Mouse (Mus musculus): Measurements from ENCODE around the gene Olfr652. TPM values are rescaled to one million over a fixed set of nuclear protein-coding genes. Genes with fewer than 3 reads are reported as not detected.

Olfr652 gene
- not detected in 2 replicates for polyA plus RNA-seq (2012)

- no peak for TF ChIP-seq TAL1 (IDR thresholded peaks at IDR 0.05; ENCODE audit: low read length)
- no peak for TF ChIP-seq GATA1 (IDR thresholded peaks at IDR 0.05; ENCODE audit: low read length)
- no peaks in the 10 kb centered on the region for H3K27me3 ChIP-seq (ENCODE audit: control insufficient read depth)
- H3K4me3 ChIP-seq (replicated peaks) = no peak within 1 kb of the TSS
- no peaks in the 10 kb centered on the region for H3K9me3 ChIP-seq (ENCODE audit: control insufficient read depth, low read length)
- H3K36me3 ChIP-seq (ENCODE audit: control insufficient read depth) = no peaks in the 10 kb centered on the region
- no peaks in the 10 kb centered on the region for H3K4me1 ChIP-seq (ENCODE audit: control insufficient read depth)
Measured at GRCm38 (mm10) chr7:104560601-104561000, at the start of gene Olfr652. Olfr652 (plus strand) TSS chr7:104560901.

GRCm38 (mm10) chr7:104549833-104550232 lies 10.9 kb upstream of the Olfr652 start, which contains the start of gene Olfr651:
Olfr651 (plus strand) TSS chr7:104550133.
- H3K36me3 ChIP-seq (ENCODE audit: control insufficient read depth) = no peaks in the 10 kb centered on the region
- no peak for TF ChIP-seq GATA1 (IDR thresholded peaks at IDR 0.05; ENCODE audit: low read length)
- TF ChIP-seq TAL1 (IDR thresholded peaks at IDR 0.05; ENCODE audit: low read length) = no peak
- no peaks in the 10 kb centered on the region for H3K27me3 ChIP-seq (ENCODE audit: control insufficient read depth)
- H3K9me3 ChIP-seq (ENCODE audit: control insufficient read depth, low read length) = peaks cover 2% of the 10 kb centered on the region; the same call in 1 of the 2 replicates
- H3K4me3 ChIP-seq (replicated peaks) = no peak within 1 kb of the TSS
- H3K4me1 ChIP-seq (ENCODE audit: control insufficient read depth) = no peaks in the 10 kb centered on the region

- no peaks in the 10 kb centered on the region; the same call in 1 of the 2 replicates for H3K9me3 ChIP-seq (ENCODE audit: control insufficient read depth, low read length)
- H3K36me3 ChIP-seq (ENCODE audit: control insufficient read depth) = no peaks in the 10 kb centered on the region
- no peaks in the 10 kb centered on the region for H3K27me3 ChIP-seq (ENCODE audit: control insufficient read depth)
- TF ChIP-seq GATA1 (IDR thresholded peaks at IDR 0.05; ENCODE audit: low read length) (no peak), TAL1 (IDR thresholded peaks at IDR 0.05; ENCODE audit: low read length) (no peak)
- no peak overlapping the region for H3K4me3 ChIP-seq (replicated peaks)
- no peaks in the 10 kb centered on the region for H3K4me1 ChIP-seq (ENCODE audit: control insufficient read depth)
Measured at GRCm38 (mm10) chr7:104552700-104553099, 8.0 kb upstream of the Olfr652 start.

- Histone ChIP-seq H3K9me3 (ENCODE audit: control insufficient read depth, low read length) (peaks cover 5% of the 10 kb centered on the region), H3K4me3 (replicated peaks) (no peak within 1 kb of the TSS), H3K36me3 (ENCODE audit: control insufficient read depth) (no peaks in the 10 kb centered on the region), H3K27me3 (ENCODE audit: control insufficient read depth) (no peaks in the 10 kb centered on the region), H3K4me1 (ENCODE audit: control insufficient read depth) (no peaks in the 10 kb centered on the region)
- no peak for TF ChIP-seq GATA1 (IDR thresholded peaks at IDR 0.05; ENCODE audit: low read length)
- TF ChIP-seq TAL1 (IDR thresholded peaks at IDR 0.05; ENCODE audit: low read length) = no peak
Measured at GRCm38 (mm10) chr7:104577014-104577413, 16.3 kb downstream of the Olfr652 start, which contains the start of gene Olfr653. Olfr653 (plus strand) TSS chr7:104577314.

- Histone ChIP-seq H3K27me3 (ENCODE audit: control insufficient read depth) (no peaks in the 10 kb centered on the region), H3K36me3 (ENCODE audit: control insufficient read depth) (no peaks in the 10 kb centered on the region), H3K4me3 (replicated peaks) (no peak overlapping the region), H3K9me3 (ENCODE audit: control insufficient read depth, low read length) (peaks cover 5% of the 10 kb centered on the region), H3K4me1 (ENCODE audit: control insufficient read depth) (no peaks in the 10 kb centered on the region)
- TF ChIP-seq GATA1 (IDR thresholded peaks at IDR 0.05; ENCODE audit: low read length) = no peak
- TF ChIP-seq TAL1 (IDR thresholded peaks at IDR 0.05; ENCODE audit: low read length) = no peak
Measured at GRCm38 (mm10) chr7:104580846-104581245, 20.1 kb downstream of the Olfr652 start.

- Histone ChIP-seq H3K4me3 (replicated peaks) (no peak overlapping the region), H3K9me3 (ENCODE audit: control insufficient read depth, low read length) (peaks cover 5% of the 10 kb centered on the region), H3K36me3 (ENCODE audit: control insufficient read depth) (no peaks in the 10 kb centered on the region), H3K27me3 (ENCODE audit: control insufficient read depth) (no peaks in the 10 kb centered on the region), H3K4me1 (ENCODE audit: control insufficient read depth) (no peaks in the 10 kb centered on the region)
- TF ChIP-seq TAL1 (IDR thresholded peaks at IDR 0.05; ENCODE audit: low read length) (no peak), GATA1 (IDR thresholded peaks at IDR 0.05; ENCODE audit: low read length) (no peak)
Measured at GRCm38 (mm10) chr7:104581429-104581828, 20.7 kb downstream of the Olfr652 start.

GRCm38 (mm10) chr7:104586725-104587124 lies 26.0 kb downstream of the Olfr652 start, which contains the start of gene Olfr654:
Olfr654 (plus strand) TSS chr7:104587025.
- TF ChIP-seq GATA1 (IDR thresholded peaks at IDR 0.05; ENCODE audit: low read length) = no peak
- no peak for TF ChIP-seq TAL1 (IDR thresholded peaks at IDR 0.05; ENCODE audit: low read length)
- H3K4me1 ChIP-seq (ENCODE audit: control insufficient read depth) = no peaks in the 10 kb centered on the region
- no peak within 1 kb of the TSS for H3K4me3 ChIP-seq (replicated peaks)
- H3K9me3 ChIP-seq (ENCODE audit: control insufficient read depth, low read length) = peaks cover 5% of the 10 kb centered on the region; the same call in 1 of the 2 replicates
- no peaks in the 10 kb centered on the region for H3K27me3 ChIP-seq (ENCODE audit: control insufficient read depth)
- no peaks in the 10 kb centered on the region for H3K36me3 ChIP-seq (ENCODE audit: control insufficient read depth)

GRCm38 (mm10) chr7:104588274-104588673 lies 27.6 kb downstream of the Olfr652 start:
- Histone ChIP-seq H3K36me3 (ENCODE audit: control insufficient read depth) (no peaks in the 10 kb centered on the region), H3K4me1 (ENCODE audit: control insufficient read depth) (no peaks in the 10 kb centered on the region), H3K4me3 (replicated peaks) (no peak overlapping the region), H3K9me3 (ENCODE audit: control insufficient read depth, low read length) (peaks cover 5% of the 10 kb centered on the region; the same call in 1 of the 2 replicates), H3K27me3 (ENCODE audit: control insufficient read depth) (no peaks in the 10 kb centered on the region)
- TF ChIP-seq GATA1 (IDR thresholded peaks at IDR 0.05; ENCODE audit: low read length) (no peak), TAL1 (IDR thresholded peaks at IDR 0.05; ENCODE audit: low read length) (no peak)

- no peaks in the 10 kb centered on the region for H3K4me1 ChIP-seq (ENCODE audit: control insufficient read depth)
- H3K36me3 ChIP-seq (ENCODE audit: control insufficient read depth) = no peaks in the 10 kb centered on the region
- H3K27me3 ChIP-seq (ENCODE audit: control insufficient read depth) = no peaks in the 10 kb centered on the region
- no peak within 1 kb of the TSS for H3K4me3 ChIP-seq (replicated peaks)
- H3K9me3 ChIP-seq (ENCODE audit: control insufficient read depth, low read length) = no peaks in the 10 kb centered on the region
- TF ChIP-seq TAL1 (IDR thresholded peaks at IDR 0.05; ENCODE audit: low read length) (no peak), GATA1 (IDR thresholded peaks at IDR 0.05; ENCODE audit: low read length) (no peak)
Measured at GRCm38 (mm10) chr7:104601679-104602078, 41.0 kb downstream of the Olfr652 start, which contains the start of gene Olfr655. Olfr655 (minus strand) TSS chr7:104601779.

- no peaks in the 10 kb centered on the region for H3K36me3 ChIP-seq (ENCODE audit: control insufficient read depth)
- H3K27me3 ChIP-seq (ENCODE audit: control insufficient read depth) = no peaks in the 10 kb centered on the region
- H3K4me3 ChIP-seq (replicated peaks) = no peak overlapping the region
- H3K9me3 ChIP-seq (ENCODE audit: control insufficient read depth, low read length) = no peaks in the 10 kb centered on the region
- no peak for TF ChIP-seq TAL1 (IDR thresholded peaks at IDR 0.05; ENCODE audit: low read length)
- TF ChIP-seq GATA1 (IDR thresholded peaks at IDR 0.05; ENCODE audit: low read length) = no peak
- no peaks in the 10 kb centered on the region for H3K4me1 ChIP-seq (ENCODE audit: control insufficient read depth)
Measured at GRCm38 (mm10) chr7:104603173-104603572, 42.5 kb downstream of the Olfr652 start.

Measured in erythroblast, embryonic 14.5 days (primary cell).